Mouse (Mus musculus) kidney, embryonic 14.5 days (tissue): ENCODE measurements around the gene Cmc1. TPM values are rescaled to one million over a fixed set of nuclear protein-coding genes. Genes with fewer than 3 reads are reported as not detected.

Experiments
- ATAC-seq: fragments of 200-750 bp; cut with Nextera tagmentation; 2 replicates; pipeline ENCODE4 v1.8.0; 2017; ENCODE audit warnings: moderate number of reproducible peaks, mild to moderate bottlenecking, moderate TSS enrichment, moderate library complexity; ENCODE audit not compliant: low FRiP score, low TSS enrichment
- H3K27ac ChIP-seq: fragments of 300-500 bp; sonication (generic); 2 replicates; pipeline ENCODE4 v1.5.1; 2014; ENCODE audit warnings: low read depth, mild to moderate bottlenecking, low read length, moderate library complexity, mixed read lengths
- H3K27me3 ChIP-seq: fragments of 300-500 bp; sonication (generic); 2 replicates; pipeline ENCODE4 v1.6.1; 2014; ENCODE audit warnings: mild to moderate bottlenecking, low read length; ENCODE audit not compliant: control insufficient read depth, insufficient read depth
- H3K36me3 ChIP-seq: fragments of 300-500 bp; sonication (generic); 2 replicates; pipeline ENCODE4 v1.6.1; 2014; ENCODE audit warnings: low read length, mixed read lengths; ENCODE audit not compliant: control insufficient read depth, insufficient read depth
- H3K4me1 ChIP-seq: fragments of 300-500 bp; sonication (generic); 2 replicates; pipeline ENCODE4 v1.6.1; 2014; ENCODE audit warnings: low read length, mixed read lengths; ENCODE audit not compliant: control insufficient read depth, insufficient read depth
- H3K4me2 ChIP-seq: fragments of 300-500 bp; sonication (generic); replicated peaks from 2 replicates; pipeline ENCODE4 v1.6.1; 2014; ENCODE audit warnings: low read depth, mild to moderate bottlenecking, low read length
- H3K4me3 ChIP-seq: fragments of 300-500 bp; sonication (generic); 2 replicates; pipeline ENCODE4 v1.5.1; 2014; ENCODE audit warnings: mild to moderate bottlenecking, low read length
- H3K9ac ChIP-seq: fragments of 300-500 bp; sonication (generic); 2 replicates; pipeline ENCODE4 v1.6.1; 2014; ENCODE audit warnings: low read depth, mild to moderate bottlenecking, low read length, moderate library complexity
- H3K9me3 ChIP-seq: fragments of 300-500 bp; sonication (generic); 2 replicates; pipeline ENCODE4 v1.6.1; 2016; ENCODE audit warnings: low read length; ENCODE audit not compliant: control insufficient read depth
- WGBS: fragments of 180-500 bp; shearing (Covaris S2); extraction: QIAGEN DNeasy Blood & Tissue Kit; methylation state at CpG from one replicate; pipeline ENCODE4 v1.1.7; 2014; 5-methylcytosine and 5-hydroxymethylcytosine counted together
- polyA plus RNA-seq: library from polyadenylated mRNA; unstranded; fragments of >200 nt; fragmentation: Nextera tagmentation; extraction: Ambion mirVana; gene quantifications from 2 replicates; pipeline ENCODE4 v1.2.1, GENCODE M21; 2014

Cmc1 gene
- polyA plus RNA-seq: 52.6 and 68.7 TPM in 2 replicates

DNA sequence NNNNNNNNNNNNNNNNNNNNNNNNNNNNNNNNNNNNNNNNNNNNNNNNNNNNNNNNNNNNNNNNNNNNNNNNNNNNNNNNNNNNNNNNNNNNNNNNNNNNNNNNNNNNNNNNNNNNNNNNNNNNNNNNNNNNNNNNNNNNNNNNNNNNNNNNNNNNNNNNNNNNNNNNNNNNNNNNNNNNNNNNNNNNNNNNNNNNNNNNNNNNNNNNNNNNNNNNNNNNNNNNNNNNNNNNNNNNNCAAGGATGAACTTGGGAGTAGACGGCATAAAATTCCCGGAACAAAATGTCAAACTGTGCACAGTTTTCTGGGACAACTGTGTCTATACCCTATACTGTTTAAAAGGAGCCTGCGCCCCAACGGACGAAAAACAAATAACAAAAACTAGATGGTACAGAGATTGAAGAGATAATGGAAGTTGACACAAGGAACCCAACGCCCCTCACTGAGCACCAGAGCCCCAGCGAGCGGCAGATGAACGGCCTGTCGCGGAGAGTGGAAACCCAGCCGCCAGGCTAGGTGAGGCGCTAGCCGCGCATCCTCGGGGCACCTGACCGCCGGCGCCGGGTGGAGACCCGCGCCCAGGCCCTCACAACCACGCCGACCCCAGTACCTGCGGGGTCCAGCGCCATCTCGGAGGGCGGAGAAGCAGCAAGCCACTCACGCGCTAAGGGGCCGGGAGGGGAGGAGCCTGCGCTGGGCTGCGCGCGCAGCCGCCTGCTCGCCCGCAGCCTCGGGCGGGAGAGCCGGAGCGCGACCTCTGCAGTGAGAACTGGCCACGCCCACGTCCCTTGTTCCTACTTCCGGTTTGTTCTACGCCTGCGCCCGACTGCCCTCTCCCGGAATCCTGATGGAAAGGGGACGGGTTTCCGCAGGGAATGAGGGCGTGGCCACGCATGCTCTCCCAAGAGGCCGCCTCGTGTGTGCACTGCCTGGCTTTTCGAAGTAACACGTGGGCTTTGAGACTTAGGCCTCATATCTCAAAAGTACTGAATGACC lies at the start of gene Cmc1:
Cmc1 (minus strand) TSS at position 771 of the 996 bp plus-strand sequence.
- peaks cover 14% of the 10 kb centered on the region for H3K4me1 ChIP-seq
- no peaks in the 10 kb centered on the region for H3K36me3 ChIP-seq
- H3K4me3 ChIP-seq: peak within 1 kb of the TSS; percentile 83
- peak within 1 kb of the TSS; percentile 69; the same call in 1 of the 2 replicates for H3K27ac ChIP-seq
- H3K9ac ChIP-seq: peak within 1 kb of the TSS; percentile 86
- H3K27me3 ChIP-seq: no peaks in the 10 kb centered on the region
- peak; percentile 98 for ATAC-seq
- WGBS: under 1% methylated on average over 58 of the region's 58 CpGs
- peak within 1 kb of the TSS; percentile 41 for H3K4me2 ChIP-seq
- H3K9me3 ChIP-seq: no peaks in the 10 kb centered on the region

DNA sequence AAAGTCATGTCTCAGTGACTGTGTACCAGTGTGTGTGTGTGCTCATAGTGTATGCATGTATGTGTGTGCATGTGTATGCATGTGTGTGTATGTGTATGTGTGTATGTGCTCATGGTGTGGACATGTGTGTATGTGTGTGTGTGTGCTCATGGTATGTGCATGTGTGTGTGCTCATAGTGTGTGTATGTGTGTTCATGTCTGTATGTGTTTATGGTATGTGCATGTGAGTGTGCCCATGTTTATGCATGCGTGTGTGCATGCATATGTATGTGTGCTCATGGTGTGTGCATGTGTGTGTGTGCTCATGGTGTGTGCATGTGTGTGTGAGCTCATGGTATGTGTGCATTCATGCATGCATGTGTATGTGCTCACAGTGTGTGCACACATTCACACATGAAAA lies 48.6 kb upstream of the Cmc1 start:
- no peaks in the 10 kb centered on the region for H3K9me3 ChIP-seq
- H3K4me3 ChIP-seq: no peak overlapping the region
- H3K36me3 ChIP-seq: no peaks in the 10 kb centered on the region
- no peak overlapping the region for H3K9ac ChIP-seq
- no peak overlapping the region for H3K27ac ChIP-seq
- H3K4me1 ChIP-seq: 0 out of 2 replicates have a peak, but pooled peaks cover 4% of the 10 kb centered on the region
- no peak for ATAC-seq
- no peaks in the 10 kb centered on the region for H3K27me3 ChIP-seq
- H3K4me2 ChIP-seq: no peak overlapping the region
- WGBS: 95% methylated on average over 1 of the region's 1 CpGs

DNA sequence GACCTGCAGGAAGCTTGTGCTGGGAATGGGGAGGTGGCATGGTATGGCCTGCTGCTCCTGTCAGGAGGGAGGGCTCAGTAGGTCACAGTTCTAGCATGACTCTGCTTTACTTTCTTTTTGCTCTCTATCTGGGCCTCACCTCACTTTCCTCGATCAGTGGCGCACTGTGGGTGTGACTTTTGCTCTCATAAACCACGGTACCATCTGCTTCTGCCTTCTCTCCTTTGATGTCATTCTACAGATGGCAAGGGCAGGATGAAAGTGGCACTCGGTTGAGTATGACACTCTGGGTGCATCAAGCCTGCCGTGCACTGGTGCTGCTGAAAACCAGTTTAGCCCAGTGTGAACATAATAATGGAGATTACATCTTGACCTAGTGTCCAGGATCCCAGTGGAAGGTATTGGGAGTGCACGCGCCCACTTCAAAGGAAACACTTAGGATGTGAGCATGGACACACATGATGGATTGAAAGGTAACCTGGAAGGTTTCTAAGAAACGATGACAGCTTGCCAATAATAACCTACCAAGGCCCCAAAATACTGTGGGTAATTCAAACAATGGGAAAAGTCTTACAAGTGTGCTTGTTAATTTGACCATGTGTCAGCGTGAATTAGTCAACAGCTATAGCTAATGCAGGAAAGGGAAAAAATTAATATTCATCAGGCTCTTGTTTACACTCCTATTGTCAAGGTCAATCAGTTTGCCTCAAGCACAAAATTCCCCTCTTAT lies 46.8 kb upstream of the Cmc1 start:
- WGBS: 83% methylated on average over 9 of the region's 9 CpGs
- no peaks in the 10 kb centered on the region for H3K9me3 ChIP-seq

DNA sequence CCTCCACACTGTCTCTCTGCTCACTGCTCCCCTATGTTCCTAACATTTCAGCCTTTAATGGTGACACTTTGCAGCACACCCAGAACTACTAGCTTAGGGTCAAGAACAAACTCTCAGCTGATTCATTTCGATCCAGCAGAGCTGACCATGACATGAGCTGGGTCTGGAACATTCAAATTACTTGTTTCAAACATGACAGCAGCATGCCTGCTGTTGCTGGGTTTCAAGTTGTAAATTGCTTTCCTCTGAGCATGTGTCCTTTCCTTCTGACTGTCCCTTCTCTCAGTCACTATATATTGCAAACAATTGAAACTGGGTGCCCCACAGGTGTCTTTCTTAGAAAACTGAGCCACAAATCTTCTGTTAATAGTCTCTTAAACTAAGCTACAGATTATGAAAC lies 43.3 kb upstream of the Cmc1 start:
- H3K9me3 ChIP-seq: no peaks in the 10 kb centered on the region
- ATAC-seq: no peak
- H3K36me3 ChIP-seq: no peaks in the 10 kb centered on the region
- 90% methylated on average over 1 of the region's 1 CpGs for WGBS
- no peaks in the 10 kb centered on the region for H3K4me1 ChIP-seq
- H3K4me2 ChIP-seq: no peak overlapping the region
- no peaks in the 10 kb centered on the region for H3K27me3 ChIP-seq
- H3K9ac ChIP-seq: no peak overlapping the region
- H3K4me3 ChIP-seq: no peak overlapping the region
- H3K27ac ChIP-seq: no peak overlapping the region

More for the DNA sequence above, 46.8 kb upstream of the Cmc1 start:
- H3K27me3 ChIP-seq: no peaks in the 10 kb centered on the region
- 0 out of 2 replicates have a peak, but pooled peaks cover 4% of the 10 kb centered on the region for H3K4me1 ChIP-seq
- H3K4me2 ChIP-seq: no peak overlapping the region
- no peak for ATAC-seq
- H3K36me3 ChIP-seq: no peaks in the 10 kb centered on the region
- H3K9ac ChIP-seq: no peak overlapping the region
- no peak overlapping the region for H3K27ac ChIP-seq
- H3K4me3 ChIP-seq: no peak overlapping the region

DNA sequence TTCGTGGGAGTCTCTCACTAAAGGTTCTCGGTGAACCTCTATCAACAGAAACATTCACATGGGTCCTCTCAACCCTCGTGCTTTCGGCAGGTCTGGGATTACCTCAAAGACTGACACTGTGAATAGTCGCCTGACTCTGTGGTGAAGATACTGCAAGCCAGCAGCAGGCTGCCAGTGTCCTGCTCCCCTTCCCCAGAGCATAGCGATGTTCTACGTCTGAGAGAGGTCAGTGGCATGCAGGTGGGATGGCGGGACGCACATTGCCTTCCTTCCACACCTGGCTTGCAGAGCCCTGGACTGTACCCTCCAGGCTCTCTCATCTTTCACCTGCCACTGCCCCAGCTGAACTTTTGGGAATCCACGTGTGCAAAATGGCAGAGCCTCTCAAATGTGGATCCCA lies 41.3 kb upstream of the Cmc1 start:
- H3K4me3 ChIP-seq: no peak overlapping the region
- H3K36me3 ChIP-seq: no peaks in the 10 kb centered on the region
- ATAC-seq: no peak
- WGBS: 78% methylated on average over 10 of the region's 10 CpGs
- no peak overlapping the region for H3K4me2 ChIP-seq
- H3K9me3 ChIP-seq: no peaks in the 10 kb centered on the region
- no peaks in the 10 kb centered on the region for H3K4me1 ChIP-seq
- H3K9ac ChIP-seq: no peak overlapping the region
- no peaks in the 10 kb centered on the region for H3K27me3 ChIP-seq
- H3K27ac ChIP-seq: no peak overlapping the region

DNA sequence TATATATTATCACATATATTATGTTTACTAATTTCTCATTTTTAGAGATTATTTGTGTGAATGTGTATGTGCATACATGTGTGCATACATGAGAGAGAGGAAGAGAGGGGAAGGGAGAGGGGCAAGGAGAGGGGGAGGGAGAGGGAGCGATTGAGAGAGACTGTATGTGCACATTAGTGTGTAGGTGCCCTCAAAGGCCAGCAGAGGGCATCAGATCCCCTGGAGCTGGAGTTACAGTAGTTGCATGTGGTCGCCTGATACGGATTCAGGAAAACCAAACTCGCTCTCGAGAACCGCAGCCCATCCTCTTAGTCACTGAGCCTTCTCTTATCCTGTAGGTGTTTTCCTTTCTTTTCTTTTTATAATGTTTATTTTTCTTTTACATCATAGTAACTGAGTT lies 38.4 kb upstream of the Cmc1 start:
- Histone ChIP-seq H3K4me3 (no peak overlapping the region), H3K9me3 (no peaks in the 10 kb centered on the region), H3K4me1 (no peaks in the 10 kb centered on the region), H3K36me3 (no peaks in the 10 kb centered on the region), H3K27me3 (no peaks in the 10 kb centered on the region), H3K4me2 (no peak overlapping the region), H3K27ac (no peak overlapping the region), H3K9ac (no peak overlapping the region)
- WGBS: 93% methylated on average over 6 of the region's 6 CpGs
- no peak for ATAC-seq

DNA sequence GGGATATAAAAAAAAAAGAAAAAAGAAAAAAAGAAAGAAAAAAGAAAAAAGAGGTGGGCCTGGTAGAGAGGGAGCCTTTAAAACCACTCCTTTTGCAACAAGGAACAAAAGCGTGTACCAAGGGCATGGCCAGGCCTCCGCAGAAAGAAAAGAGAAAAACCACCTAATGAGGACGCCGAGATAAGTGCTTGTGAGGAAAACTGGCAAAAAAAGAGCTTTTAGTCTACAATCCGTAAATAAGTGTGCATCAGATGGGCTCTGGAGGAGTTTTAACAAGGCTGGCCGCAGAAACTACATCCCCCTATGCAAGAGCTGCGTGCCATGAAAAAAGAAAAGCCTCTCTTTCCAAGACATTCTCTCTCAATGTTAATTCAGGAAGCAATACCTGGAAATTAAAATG lies 37.4 kb upstream of the Cmc1 start:
- Histone ChIP-seq H3K9me3 (no peaks in the 10 kb centered on the region), H3K36me3 (no peaks in the 10 kb centered on the region), H3K4me2 (no peak overlapping the region), H3K4me1 (no peaks in the 10 kb centered on the region), H3K27me3 (no peaks in the 10 kb centered on the region), H3K4me3 (no peak overlapping the region), H3K27ac (no peak overlapping the region), H3K9ac (no peak overlapping the region)
- ATAC-seq: no peak
- 93% methylated on average over 7 of the region's 7 CpGs for WGBS

DNA sequence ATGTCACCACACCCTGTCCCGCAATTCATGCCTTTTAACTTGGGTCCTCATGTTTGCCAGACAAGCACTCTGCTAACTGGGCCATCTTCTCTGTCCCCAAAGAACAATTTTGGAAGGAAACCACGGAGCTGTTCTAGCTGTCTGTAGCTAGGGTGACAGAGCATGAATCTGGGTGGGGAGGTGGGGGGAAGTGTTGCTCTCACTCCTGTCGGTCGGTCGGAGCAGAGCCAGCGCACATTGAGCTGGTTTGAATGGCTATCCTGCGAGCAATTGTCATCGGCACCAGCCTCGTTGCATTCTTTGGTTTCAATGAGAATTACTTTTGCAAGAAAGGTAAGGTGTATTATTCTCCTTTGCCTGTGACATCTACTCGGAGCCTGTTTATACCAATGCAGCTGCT lies 36.8 kb upstream of the Cmc1 start:
- H3K27me3 ChIP-seq: no peaks in the 10 kb centered on the region
- WGBS: 86% methylated on average over 10 of the region's 10 CpGs
- H3K4me3 ChIP-seq: no peak overlapping the region
- H3K4me1 ChIP-seq: no peaks in the 10 kb centered on the region
- no peaks in the 10 kb centered on the region for H3K9me3 ChIP-seq
- H3K4me2 ChIP-seq: no peak overlapping the region
- no peaks in the 10 kb centered on the region for H3K36me3 ChIP-seq
- no peak overlapping the region for H3K9ac ChIP-seq
- no peak overlapping the region for H3K27ac ChIP-seq
- ATAC-seq: no peak
